In the genomic region with DNA sequence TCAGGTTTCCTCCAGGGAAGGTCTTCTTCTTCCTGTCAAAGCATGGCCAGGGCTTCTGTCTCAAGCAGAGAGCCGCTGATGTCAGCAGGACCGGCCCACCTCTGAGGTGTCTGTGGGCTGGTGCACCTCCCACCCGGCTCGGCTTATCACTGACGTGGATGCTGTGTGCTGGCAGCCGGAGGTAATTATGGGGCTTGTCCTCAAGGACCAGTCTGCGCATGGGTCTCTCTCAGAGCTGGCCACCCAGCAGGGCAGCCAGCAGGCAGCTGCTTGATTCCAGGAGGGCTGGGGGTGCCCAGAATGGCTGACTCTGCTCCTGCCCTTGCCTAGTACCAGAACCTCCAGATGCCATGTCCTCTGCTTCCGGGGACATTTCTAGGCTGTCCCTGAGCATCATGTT, we compare ENCODE assay signal across 11 mouse cellular contexts. TPM values are rescaled to one million over a fixed set of nuclear protein-coding genes. Genes with fewer than 3 reads are reported as not detected.
DNase-seq lines count a peak whose midpoint lies in the region; ATAC-seq and TF ChIP-seq lines count a peak whose summit lies in the region.
"Had no signal": no experiment of that assay in that cellular context is flagged by ENCODE, and none has a peak within 500 bp of the region (broad histone marks: within the 10 kb centered on the region; RNA-seq: fewer than 3 reads in every experiment).

No protein-coding gene starts in this region.

- H3K4me2 ChIP-seq in stomach, postnatal 0 days (replicated peaks; ENCODE audit: low read depth) = no peak overlapping the region
- H3K4me2 ChIP-seq: neural tube, embryonic 15.5 days had no signal

- no peaks in the 10 kb centered on the region for H3K36me3 ChIP-seq in kidney, adult 2 months (ENCODE audit: control insufficient read depth, insufficient read depth, low read length)
- H3K36me3 ChIP-seq in testis, adult 2 months (ENCODE audit: control insufficient read depth, insufficient read depth, low read length) = no peaks in the 10 kb centered on the region
- no peaks in the 10 kb centered on the region for H3K36me3 ChIP-seq in stomach, postnatal 0 days (ENCODE audit: control insufficient read depth, insufficient read depth, low read length)
- H3K36me3 ChIP-seq: neural tube, embryonic 15.5 days had no signal

- peak overlapping the region; percentile 13; the same call in 1 of the 2 replicates for H3K27ac ChIP-seq in kidney, adult 2 months (ENCODE audit: insufficient read depth, low read depth, low read length)
- H3K27ac ChIP-seq in testis, adult 2 months (ENCODE audit: control insufficient read depth, insufficient read depth, low read depth, low read length) = no peak overlapping the region
- 0 out of 2 replicates have a peak overlapping the region, but pooled peaks have one; percentile 18 for H3K27ac ChIP-seq in stomach, postnatal 0 days (replicated peaks)
- H3K27ac ChIP-seq: neural tube, embryonic 15.5 days had no signal

- H3K9me3 ChIP-seq in stomach, postnatal 0 days (ENCODE audit: control insufficient read depth, low read length) = no peaks in the 10 kb centered on the region
- H3K9me3 ChIP-seq: neural tube, embryonic 15.5 days had no signal

- no peaks in the 10 kb centered on the region for H3K27me3 ChIP-seq in kidney, adult 2 months (replicated peaks; ENCODE audit: control insufficient read depth, insufficient read depth, low read length)
- no peaks in the 10 kb centered on the region for H3K27me3 ChIP-seq in testis, adult 2 months (ENCODE audit: control insufficient read depth, insufficient read depth, low read length)
- H3K27me3 ChIP-seq in stomach, postnatal 0 days (ENCODE audit: control insufficient read depth, insufficient read depth, low read length) = no peaks in the 10 kb centered on the region
- H3K27me3 ChIP-seq: neural tube, embryonic 15.5 days had no signal

- TF ChIP-seq CTCF in kidney, adult 2 months (conservative IDR thresholded peaks at IDR 0.05; ENCODE audit: insufficient read depth, insufficient read length, low read depth, low read length) = no peak
- TF ChIP-seq CTCF in testis, adult 2 months (IDR thresholded peaks at IDR 0.05; ENCODE audit: control insufficient read depth, insufficient read depth, insufficient replicate concordance, low read depth, low read length) = no peak
- TF ChIP-seq CTCF in stomach, postnatal 0 days (IDR thresholded peaks at IDR 0.05; ENCODE audit: low read depth) = no peak

- no peak for TF ChIP-seq EP300 in stomach, postnatal 0 days (optimal IDR thresholded peaks at IDR 0.05)

- DNase-seq in adrenal gland, adult 2 months = peak; percentile 69
- no peak for DNase-seq in adrenal gland, postnatal 25 days
- no peak for DNase-seq in kidney, adult 2 months
- no peak for DNase-seq in kidney, adult 9 months
- DNase-seq in testis, postnatal 14 days (ENCODE audit: low spot score) = no peak
- DNase-seq in stomach, postnatal 0 days (ENCODE audit: low spot score) = peak; percentile 27
- DNase-seq in thymus, postnatal 10 days (ENCODE audit: low spot score in 2 of 2) = no peak
- DNase-seq: gastrocnemius, postnatal 36 days; left cerebral cortex, postnatal 4 days had no signal

- no peak for TF ChIP-seq POLR2A in kidney, adult 2 months (IDR thresholded peaks at IDR 0.05; ENCODE audit: low read depth, low read length)
- TF ChIP-seq POLR2A in testis, adult 2 months (IDR thresholded peaks at IDR 0.05; ENCODE audit: control insufficient read depth, low read depth, low read length) = 0 out of 2 replicates have a peak, but pooled peaks have one; percentile 11

- H3K9ac ChIP-seq in stomach, postnatal 0 days (ENCODE audit: low read length) = no peak overlapping the region
- H3K9ac ChIP-seq: neural tube, embryonic 15.5 days had no signal

- peaks cover 10% of the 10 kb centered on the region for H3K4me1 ChIP-seq in kidney, adult 2 months (ENCODE audit: control insufficient read depth, insufficient read depth, low read length)
- peaks cover 7% of the 10 kb centered on the region for H3K4me1 ChIP-seq in testis, adult 2 months (ENCODE audit: control insufficient read depth, insufficient read depth, low read length)
- no peaks in the 10 kb centered on the region for H3K4me1 ChIP-seq in stomach, postnatal 0 days (replicated peaks; ENCODE audit: control insufficient read depth, insufficient read depth)

- WGBS in kidney, adult 2 months = 41% methylated on average over 8 of the region's 8 CpGs
- WGBS in stomach, postnatal 0 days = 39% methylated on average over 8 of the region's 8 CpGs

- ATAC-seq in stomach, postnatal 0 days (ENCODE audit: low FRiP score, low TSS enrichment) = no peak

- no peak overlapping the region for H3K4me3 ChIP-seq in kidney, adult 2 months (ENCODE audit: insufficient read depth, low read depth, low read length)
- no peak overlapping the region for H3K4me3 ChIP-seq in testis, adult 2 months (ENCODE audit: control insufficient read depth, low read depth, low read length)
- H3K4me3 ChIP-seq in stomach, postnatal 0 days (ENCODE audit: low read depth, low read length) = no peak overlapping the region
- H3K4me3 ChIP-seq: neural tube, embryonic 15.5 days had no signal

RNA-seq across cellular contexts. Expression of a gene that starts 19.7 kb away (rescaled TPM):
- total RNA-seq in adrenal gland, adult 2 months (2021) = 100 to 1,000 TPM; 144 to 197 TPM
- 89.0 and 127 TPM in 2 replicates for polyA plus RNA-seq in adrenal gland, adult 2 months (2012; rRNA removed)
- total RNA-seq in adrenal gland, postnatal 25 days (2021) = 100 and 121 TPM in 2 replicates
- 9.3 and 10.6 TPM in 2 replicates for polyA plus RNA-seq in kidney, adult 2 months (2012; rRNA removed)
- polyA plus RNA-seq in testis, adult 2 months (2012; rRNA removed) = 3.3 and 3.8 TPM in 2 replicates
- 9.6 and 11.2 TPM in 2 replicates for polyA plus RNA-seq in stomach, postnatal 0 days (2015; fragmentation: Nextera tagmentation; extraction: Ambion mirVana)

Comparison
In these comparisons a context has a peak if more than half of its experiments do, and no peak if none do; other contexts are left out.
1. DNase-seq: peak in adrenal gland, adult 2 months (single experiment) and stomach, postnatal 0 days (single experiment); none in adrenal gland, postnatal 25 days (single experiment), kidney, adult 2 months (single experiment), kidney, adult 9 months (single experiment), testis, postnatal 14 days (single experiment) and thymus, postnatal 10 days (0 of 2).